Mouse (Mus musculus): ENCODE results near the gene Slc13a2. TPM values are rescaled to one million over a fixed set of nuclear protein-coding genes. Genes with fewer than 3 reads are reported as not detected.

Slc13a2 gene
- polyA plus RNA-seq, 1 experiment from 2014 or later, result 0.10 TPM

DNA sequence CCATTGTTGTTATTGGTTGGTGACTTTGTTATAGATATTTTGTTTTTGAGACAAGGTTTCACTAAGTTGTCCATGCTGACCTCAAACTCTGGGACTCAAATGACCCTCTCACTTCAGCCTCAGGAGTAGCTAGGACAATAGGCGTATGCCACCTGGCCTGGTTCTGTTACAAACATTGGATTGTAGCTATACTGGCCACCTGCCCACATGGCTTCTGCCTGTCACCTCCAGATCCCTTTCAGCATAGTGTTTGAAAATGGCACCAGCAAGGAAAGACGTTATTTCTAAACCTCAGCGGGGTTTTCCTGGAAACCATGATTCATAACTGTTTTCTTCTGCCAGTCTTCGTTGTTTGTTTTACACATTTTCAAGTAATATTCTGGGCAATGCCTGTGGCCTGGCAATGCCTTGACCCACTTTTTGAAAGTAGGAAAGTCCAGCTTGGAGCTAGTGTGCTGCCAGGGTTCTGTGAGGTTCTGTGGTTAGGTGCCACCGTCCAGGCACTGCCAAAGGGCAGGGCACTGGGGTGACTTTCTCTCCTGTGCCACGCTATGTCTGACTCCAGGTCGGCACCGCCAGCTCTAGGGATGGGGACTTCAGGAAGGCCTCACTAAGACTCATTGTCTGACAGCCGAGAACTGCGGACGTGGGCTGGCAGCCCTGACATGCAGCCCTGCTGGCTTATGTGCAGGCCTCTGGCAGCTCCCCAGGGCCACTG lies 10.3 kb downstream of the Slc13a2 start:
- H3K9ac ChIP-seq, result no peak overlapping the region
- no peaks in the 10 kb centered on the region for H3K36me3 ChIP-seq
- WGBS, result 78% methylated on average over 11 of the region's 11 CpGs
- no peak for ATAC-seq (ENCODE audit: insufficient number of reproducible peaks, low FRiP score, low TSS enrichment, low read depth)
- no peaks in the 10 kb centered on the region for H3K9me3 ChIP-seq
- no peak overlapping the region for H3K4me2 ChIP-seq
- 0 out of 2 replicates have a peak, but pooled peaks cover 3% of the 10 kb centered on the region for H3K4me1 ChIP-seq
- H3K27me3 ChIP-seq, result no peaks in the 10 kb centered on the region
- H3K27ac ChIP-seq, result no peak overlapping the region
- no peak overlapping the region for H3K4me3 ChIP-seq

DNA sequence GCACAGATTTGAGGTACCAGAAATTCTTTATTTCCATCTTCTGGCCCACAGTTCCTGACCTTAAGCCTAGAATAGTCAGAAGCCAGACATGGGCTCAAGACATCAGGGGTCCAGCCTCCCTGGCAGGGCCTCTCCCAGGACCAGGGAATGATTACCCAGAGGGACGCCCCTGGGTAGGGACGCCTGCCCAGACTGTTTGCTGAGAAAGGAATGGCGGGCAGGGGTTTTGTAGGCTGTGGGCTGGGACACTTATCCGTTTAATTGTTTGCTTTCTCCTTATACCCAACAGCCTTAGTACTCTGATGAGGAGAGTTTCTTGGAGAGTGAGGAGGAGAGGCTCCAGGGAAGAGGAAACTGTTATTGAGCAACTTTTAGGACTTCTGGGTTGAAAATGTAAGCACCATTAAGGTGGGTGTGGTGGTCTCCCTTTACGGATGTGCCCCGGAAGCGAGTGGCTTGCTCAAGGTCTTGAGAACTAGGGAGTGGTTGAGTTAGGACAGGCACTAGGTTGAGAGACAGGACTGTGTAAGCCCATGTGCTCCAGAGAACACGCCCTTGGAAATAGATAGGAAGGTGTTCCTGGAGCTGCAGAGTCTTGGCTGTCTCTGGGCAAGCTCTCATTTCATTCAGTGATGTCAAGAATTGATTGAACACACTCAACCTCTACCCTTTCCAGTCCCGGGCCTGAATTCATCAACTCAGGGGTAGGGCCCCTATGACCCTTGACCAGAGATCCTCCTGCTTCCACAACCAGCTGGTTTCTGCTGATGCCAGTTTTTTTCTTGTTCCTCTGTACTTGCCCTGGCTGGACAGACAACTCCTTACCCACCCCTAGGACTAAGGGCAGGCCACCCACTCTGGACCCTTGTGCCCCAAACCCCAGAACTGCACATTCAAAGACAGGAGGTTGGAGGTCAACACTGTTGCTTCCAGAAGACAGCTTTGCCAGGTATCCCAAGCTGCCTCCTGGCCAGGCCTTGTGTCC lies 13.5 kb downstream of the Slc13a2 start:
- H3K4me2 ChIP-seq, result no peak overlapping the region
- 0 out of 2 replicates have a peak, but pooled peaks cover 3% of the 10 kb centered on the region for H3K4me1 ChIP-seq
- no peaks in the 10 kb centered on the region for H3K36me3 ChIP-seq
- H3K27me3 ChIP-seq, result no peaks in the 10 kb centered on the region
- no peaks in the 10 kb centered on the region for H3K9me3 ChIP-seq
- H3K27ac ChIP-seq, result no peak overlapping the region
- no peak overlapping the region for H3K4me3 ChIP-seq
- 70% methylated on average over 9 of the region's 9 CpGs for WGBS
- H3K9ac ChIP-seq, result no peak overlapping the region
- ATAC-seq (ENCODE audit: insufficient number of reproducible peaks, low FRiP score, low TSS enrichment, low read depth), result no peak

DNA sequence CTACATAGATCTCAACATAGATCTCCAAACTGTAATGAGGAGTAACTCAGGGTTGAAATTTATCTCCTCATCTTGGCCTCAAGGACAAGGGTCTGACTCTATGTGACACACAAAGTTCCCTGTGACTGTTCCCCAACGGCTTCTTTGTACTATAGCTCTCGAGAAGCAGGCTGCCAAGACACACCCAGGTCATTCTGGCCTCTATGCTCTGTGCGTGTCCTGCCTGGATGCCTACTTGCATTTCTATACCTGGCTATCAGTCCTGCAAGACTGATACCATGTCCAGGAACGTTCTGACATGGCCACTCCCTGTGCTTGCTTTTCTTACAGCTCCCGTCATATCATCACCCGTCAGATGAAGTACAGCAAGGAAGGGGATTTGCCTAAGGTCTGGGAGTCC lies 20.0 kb downstream of the Slc13a2 start:
- Histone ChIP-seq H3K36me3 (no peaks in the 10 kb centered on the region), H3K9ac (no peak overlapping the region), H3K27me3 (peaks cover 3% of the 10 kb centered on the region; the same call in 1 of the 2 replicates), H3K4me3 (no peak overlapping the region), H3K4me2 (no peak overlapping the region), H3K4me1 (peaks cover 6% of the 10 kb centered on the region; the same call in 1 of the 2 replicates), H3K27ac (no peak overlapping the region), H3K9me3 (no peaks in the 10 kb centered on the region)
- ATAC-seq (ENCODE audit: insufficient number of reproducible peaks, low FRiP score, low TSS enrichment, low read depth), result no peak
- 78% methylated on average over 6 of the region's 6 CpGs for WGBS

DNA sequence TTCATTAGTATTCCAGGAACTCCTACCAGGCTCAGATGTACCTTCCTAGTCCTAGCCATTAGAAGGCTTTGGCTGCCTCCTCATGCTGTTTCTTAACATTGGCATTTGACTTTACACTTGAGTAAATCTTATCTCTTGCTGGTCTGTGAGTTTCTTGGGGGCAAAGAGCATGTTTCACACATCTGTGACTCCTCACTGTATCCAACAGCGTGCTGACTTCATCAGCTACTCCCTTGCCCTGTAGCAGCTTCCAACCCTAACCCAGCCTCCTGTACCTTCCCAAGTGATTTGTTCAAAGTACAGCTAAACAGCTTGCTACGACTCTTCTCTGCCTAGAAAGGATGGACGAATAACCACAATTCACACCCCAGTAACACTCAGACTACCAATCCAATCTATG lies 20.5 kb downstream of the Slc13a2 start:
- no peak overlapping the region for H3K9ac ChIP-seq
- peaks cover 10% of the 10 kb centered on the region; the same call in 1 of the 2 replicates for H3K4me1 ChIP-seq
- no peaks in the 10 kb centered on the region for H3K36me3 ChIP-seq
- ATAC-seq (ENCODE audit: insufficient number of reproducible peaks, low FRiP score, low TSS enrichment, low read depth), result no peak
- peaks cover 3% of the 10 kb centered on the region; the same call in 1 of the 2 replicates for H3K27me3 ChIP-seq
- H3K4me2 ChIP-seq, result no peak overlapping the region
- no peaks in the 10 kb centered on the region for H3K9me3 ChIP-seq
- H3K4me3 ChIP-seq, result no peak overlapping the region
- 73% methylated on average over 3 of the region's 3 CpGs for WGBS
- no peak overlapping the region for H3K27ac ChIP-seq

DNA sequence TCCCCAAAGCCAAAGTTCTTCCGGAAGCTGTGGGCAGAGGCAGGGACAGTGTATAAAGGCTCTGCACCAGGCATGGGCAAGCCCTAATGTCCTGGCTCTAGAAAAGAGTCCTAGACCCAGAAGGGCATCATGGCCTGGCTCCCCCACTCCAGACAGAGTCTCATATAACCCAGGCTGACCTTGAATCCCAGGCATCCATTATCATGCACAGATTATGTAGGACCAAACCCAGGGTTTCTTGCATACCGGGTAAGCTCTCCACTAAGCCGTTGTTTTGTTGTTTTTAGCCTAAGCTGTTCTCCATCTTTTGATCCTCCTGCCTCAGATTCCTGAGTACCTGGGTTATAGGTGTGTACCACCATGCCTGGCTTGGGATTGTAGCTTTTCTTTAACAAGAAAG lies 21.1 kb downstream of the Slc13a2 start:
- no peak overlapping the region for H3K4me2 ChIP-seq
- H3K9me3 ChIP-seq, result no peaks in the 10 kb centered on the region
- peaks cover 3% of the 10 kb centered on the region; the same call in 1 of the 2 replicates for H3K27me3 ChIP-seq
- WGBS, result 66% methylated on average over 3 of the region's 3 CpGs
- ATAC-seq (ENCODE audit: insufficient number of reproducible peaks, low FRiP score, low TSS enrichment, low read depth), result no peak
- peaks cover 10% of the 10 kb centered on the region; the same call in 1 of the 2 replicates for H3K4me1 ChIP-seq
- H3K36me3 ChIP-seq, result no peaks in the 10 kb centered on the region
- H3K27ac ChIP-seq, result no peak overlapping the region
- no peak overlapping the region for H3K9ac ChIP-seq
- H3K4me3 ChIP-seq, result no peak overlapping the region

DNA sequence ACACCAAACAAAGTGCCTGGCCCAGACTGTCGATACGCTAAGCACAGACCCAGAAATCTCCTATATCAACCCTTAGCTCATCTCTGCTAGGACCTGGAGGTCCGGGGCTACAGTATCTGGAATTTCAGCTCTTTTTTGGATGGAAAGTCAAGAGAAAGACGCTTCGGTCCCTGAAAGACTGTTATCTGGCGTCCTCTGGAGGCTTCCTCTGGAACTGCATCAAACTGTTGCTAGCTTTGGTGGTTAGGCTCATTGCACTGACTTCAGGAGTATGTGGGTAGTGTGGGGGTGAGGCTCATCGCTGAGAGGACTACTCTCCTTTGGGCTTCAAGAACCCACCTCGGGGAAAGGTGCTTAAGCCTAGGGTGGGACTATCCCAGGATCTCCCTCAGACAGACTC lies 22.3 kb downstream of the Slc13a2 start:
- H3K27me3 ChIP-seq, result peaks cover 3% of the 10 kb centered on the region; the same call in 1 of the 2 replicates
- ATAC-seq (ENCODE audit: insufficient number of reproducible peaks, low FRiP score, low TSS enrichment, low read depth), result no peak
- no peak overlapping the region for H3K4me3 ChIP-seq
- no peak overlapping the region for H3K27ac ChIP-seq
- peaks cover 10% of the 10 kb centered on the region; the same call in 1 of the 2 replicates for H3K4me1 ChIP-seq
- 12% methylated on average over 8 of the region's 8 CpGs for WGBS
- H3K9ac ChIP-seq, result no peak overlapping the region
- H3K4me2 ChIP-seq, result no peak overlapping the region
- H3K9me3 ChIP-seq, result no peaks in the 10 kb centered on the region
- H3K36me3 ChIP-seq, result no peaks in the 10 kb centered on the region

DNA sequence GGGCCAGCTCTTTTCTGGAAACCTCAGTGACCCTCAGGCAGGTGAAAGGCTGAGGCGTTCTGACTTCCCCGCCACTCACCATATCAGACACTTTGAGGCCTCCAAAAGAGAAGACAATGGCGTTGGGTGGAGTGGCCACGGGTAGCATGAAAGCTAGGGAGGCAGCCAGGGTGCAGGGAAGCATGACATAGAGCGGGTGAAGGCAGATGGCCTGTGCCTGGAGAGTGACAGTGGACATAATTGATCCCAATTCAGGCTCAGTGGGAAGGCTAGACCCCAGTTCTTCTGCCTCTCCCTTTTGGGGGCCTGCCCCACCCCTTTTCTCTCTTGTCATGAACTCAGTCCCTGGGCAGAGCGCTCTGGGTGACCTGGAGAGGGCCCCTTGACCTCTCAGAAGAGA lies 23.8 kb downstream of the Slc13a2 start:
- H3K9me3 ChIP-seq, result no peaks in the 10 kb centered on the region
- no peak overlapping the region for H3K4me3 ChIP-seq
- H3K27ac ChIP-seq, result no peak overlapping the region
- no peak overlapping the region for H3K4me2 ChIP-seq
- no peaks in the 10 kb centered on the region for H3K36me3 ChIP-seq
- WGBS, result 84% methylated on average over 6 of the region's 6 CpGs
- no peak overlapping the region for H3K9ac ChIP-seq
- peaks cover 3% of the 10 kb centered on the region; the same call in 1 of the 2 replicates for H3K27me3 ChIP-seq
- ATAC-seq (ENCODE audit: insufficient number of reproducible peaks, low FRiP score, low TSS enrichment, low read depth), result no peak
- H3K4me1 ChIP-seq, result peaks cover 10% of the 10 kb centered on the region; the same call in 1 of the 2 replicates

DNA sequence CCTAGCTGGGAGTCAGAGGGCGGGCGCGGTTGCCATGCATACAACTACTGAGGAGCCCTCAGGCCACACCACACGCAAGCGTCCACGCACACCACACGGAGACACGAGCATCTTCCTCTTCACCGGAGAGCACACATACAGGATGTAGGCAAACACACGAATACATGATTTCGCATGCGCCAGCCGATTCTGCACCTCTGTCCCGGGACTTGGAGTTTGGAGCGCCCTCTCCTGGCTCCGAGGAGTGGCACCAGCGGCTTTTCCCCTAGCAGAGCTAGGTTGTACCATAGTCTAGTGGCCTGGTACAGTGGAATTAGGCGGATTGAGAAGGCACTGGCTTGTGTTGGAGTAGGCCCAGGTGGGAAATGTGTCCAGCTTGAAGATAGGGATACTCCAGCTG lies 24.6 kb downstream of the Slc13a2 start:
- Histone ChIP-seq H3K27ac (no peak overlapping the region), H3K4me2 (peak overlapping the region; percentile 50), H3K27me3 (peaks cover 3% of the 10 kb centered on the region; the same call in 1 of the 2 replicates), H3K9me3 (no peaks in the 10 kb centered on the region), H3K4me1 (peaks cover 10% of the 10 kb centered on the region; the same call in 1 of the 2 replicates), H3K9ac (0 out of 2 replicates have a peak overlapping the region, but pooled peaks have one; percentile 14), H3K4me3 (peak overlapping the region; percentile 25), H3K36me3 (no peaks in the 10 kb centered on the region)
- ATAC-seq (ENCODE audit: insufficient number of reproducible peaks, low FRiP score, low TSS enrichment, low read depth), result no peak; the same call in 1 of the 2 replicates
- 8% methylated on average over 18 of the region's 18 CpGs for WGBS

DNA sequence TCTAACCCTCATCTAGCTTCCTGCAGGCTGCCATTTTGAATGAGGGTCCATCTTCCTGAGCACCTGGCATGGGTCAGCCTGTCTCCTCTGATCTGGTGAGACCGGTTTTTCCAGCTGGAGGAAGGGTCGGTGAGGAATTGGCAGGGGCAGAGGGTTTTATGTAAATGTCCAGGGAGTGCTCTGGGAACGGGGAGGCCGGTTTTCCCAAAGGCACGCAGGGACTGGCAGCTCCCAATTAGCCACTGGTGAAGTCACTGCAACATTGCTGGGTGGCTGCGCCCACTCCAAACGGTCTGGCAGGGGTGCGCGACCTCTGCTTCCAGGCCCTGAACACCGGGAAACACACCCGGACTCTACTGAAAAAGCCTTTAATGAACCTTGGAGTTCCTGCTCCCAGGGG lies 25.1 kb downstream of the Slc13a2 start:
- H3K9ac ChIP-seq, result 0 out of 2 replicates have a peak overlapping the region, but pooled peaks have one; percentile 14
- H3K9me3 ChIP-seq, result no peaks in the 10 kb centered on the region
- no peaks in the 10 kb centered on the region for H3K36me3 ChIP-seq
- H3K4me1 ChIP-seq, result peaks cover 10% of the 10 kb centered on the region; the same call in 1 of the 2 replicates
- H3K4me3 ChIP-seq, result peak overlapping the region; percentile 25
- H3K27me3 ChIP-seq, result peaks cover 3% of the 10 kb centered on the region; the same call in 1 of the 2 replicates
- no peak for ATAC-seq (ENCODE audit: insufficient number of reproducible peaks, low FRiP score, low TSS enrichment, low read depth)
- H3K4me2 ChIP-seq, result peak overlapping the region; percentile 50
- no peak overlapping the region for H3K27ac ChIP-seq
- WGBS, result 32% methylated on average over 11 of the region's 11 CpGs

DNA sequence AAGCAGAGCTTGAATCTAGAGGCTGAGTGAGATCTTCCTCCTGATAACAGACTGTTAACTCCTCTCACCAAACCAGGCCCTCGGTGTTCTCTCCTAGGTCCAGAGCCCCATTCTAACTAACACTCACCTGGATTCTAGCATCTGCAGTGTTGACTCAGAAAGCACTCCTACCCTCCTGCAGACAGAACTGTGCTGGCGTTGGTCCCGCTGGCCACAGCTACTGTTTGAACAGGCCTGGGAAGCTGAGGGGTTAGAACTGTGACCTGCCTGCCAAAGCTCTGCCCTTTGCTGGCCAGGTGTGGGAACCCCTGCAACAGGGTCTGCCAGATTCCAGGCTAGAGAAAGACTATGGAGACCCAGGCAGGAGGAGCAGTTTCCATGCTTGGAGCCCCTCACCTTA lies 29.3 kb downstream of the Slc13a2 start:
- no peaks in the 10 kb centered on the region for H3K36me3 ChIP-seq
- no peak for ATAC-seq (ENCODE audit: insufficient number of reproducible peaks, low FRiP score, low TSS enrichment, low read depth)
- no peak overlapping the region for H3K27ac ChIP-seq
- no peaks in the 10 kb centered on the region for H3K9me3 ChIP-seq
- WGBS, result 76% methylated on average over 3 of the region's 3 CpGs
- H3K4me1 ChIP-seq, result peaks cover 10% of the 10 kb centered on the region; the same call in 1 of the 2 replicates
- no peak overlapping the region for H3K4me3 ChIP-seq
- H3K9ac ChIP-seq, result no peak overlapping the region
- H3K4me2 ChIP-seq, result no peak overlapping the region
- H3K27me3 ChIP-seq, result no peaks in the 10 kb centered on the region

DNA sequence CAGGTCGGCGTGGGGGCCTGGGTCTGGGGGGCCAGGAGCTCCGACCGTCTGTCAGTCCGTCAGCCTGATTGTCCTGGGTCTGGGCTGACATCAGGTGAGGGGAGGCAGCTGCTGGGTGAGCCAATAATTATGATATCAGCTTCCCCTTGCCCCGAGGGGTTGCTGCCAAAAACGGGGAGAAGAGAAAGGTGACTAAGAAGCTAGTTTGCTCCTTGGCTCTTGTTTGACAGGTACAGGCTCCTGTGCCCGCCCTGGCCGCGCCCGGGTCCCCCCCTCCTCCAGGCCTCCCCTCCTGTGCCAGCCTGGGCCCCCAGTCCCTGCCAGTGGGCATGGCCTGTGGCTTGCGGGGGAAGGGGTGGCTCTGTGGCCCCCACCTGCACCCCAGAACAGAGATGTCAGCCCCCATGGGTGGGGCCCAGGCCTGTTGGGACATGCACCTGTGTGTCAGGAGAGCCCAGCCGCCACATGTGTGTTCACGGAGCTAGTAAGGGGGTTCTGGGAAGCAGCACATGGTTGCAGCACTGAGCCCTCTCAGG lies 35.4 kb downstream of the Slc13a2 start, which contains the start of gene Foxn1:
Foxn1 (minus strand) TSS at position 51 of the 536 bp plus-strand sequence.
- peak within 1 kb of the TSS; percentile 10; the same call in 1 of the 2 replicates for H3K4me2 ChIP-seq
- ATAC-seq (ENCODE audit: insufficient number of reproducible peaks, low FRiP score, low TSS enrichment, low read depth), result peak; percentile 22; the same call in 1 of the 2 replicates
- H3K9me3 ChIP-seq, result no peaks in the 10 kb centered on the region
- no peaks in the 10 kb centered on the region for H3K27me3 ChIP-seq
- H3K9ac ChIP-seq, result no peak within 1 kb of the TSS
- no peaks in the 10 kb centered on the region for H3K36me3 ChIP-seq
- H3K4me1 ChIP-seq, result peaks cover 8% of the 10 kb centered on the region
- WGBS, result 69% methylated on average over 14 of the region's 14 CpGs
- peak within 1 kb of the TSS; percentile 59; the same call in 1 of the 2 replicates for H3K27ac ChIP-seq
- peak within 1 kb of the TSS; percentile 13 for H3K4me3 ChIP-seq

Data from limb, embryonic 15.5 days (tissue).